Comparison of ENCODE assay signal across 9 mouse cellular contexts in the genomic region with DNA sequence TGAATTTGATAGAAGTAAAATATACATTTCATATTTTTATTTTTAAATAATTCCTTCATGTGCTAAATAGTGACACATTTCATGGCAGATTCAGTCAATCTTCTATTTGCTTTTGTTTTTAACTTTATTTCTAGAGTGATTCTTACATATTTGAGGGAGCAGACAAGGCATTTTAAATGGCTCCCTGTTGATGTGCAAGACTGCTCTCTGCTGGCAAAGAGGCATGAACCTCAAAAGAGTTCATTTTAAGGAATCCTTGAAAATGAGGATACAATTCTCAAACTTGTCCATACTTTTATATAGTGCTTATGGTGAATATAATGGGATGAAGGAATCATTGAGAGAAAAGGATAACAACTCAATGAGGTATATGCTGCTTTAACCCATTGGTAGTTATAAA.
DNase-seq lines count a peak whose midpoint lies in the region; ATAC-seq lines count a peak whose summit lies in the region.
"Had no signal": no experiment of that assay in that cellular context is flagged by ENCODE, and none has a peak within 500 bp of the region (broad histone marks: within the 10 kb centered on the region; RNA-seq: fewer than 3 reads in every experiment).

No protein-coding gene starts in this region.

- intact Hi-C loops in gastrocnemius, postnatal 14 days (cut with DNase I; ENCODE audit: low total_unique reads), result loop anchor here (10.0 kb wide), 2 partner anchors 574 to 884 kb away; partner anchors contain the start of gene Col3a1
- intact Hi-C loops in left cerebral cortex, postnatal 10 days (cut with DNase I), result loop anchor here (2.0 to 10.0 kb wide), 3 partner anchors 189 to 934 kb away; partner anchors contain the start of gene Gulp1
- intact Hi-C loops in left cerebral cortex, postnatal 4 days (cut with DNase I), result loop anchor here (2.0 to 10.0 kb wide), 3 partner anchors 512 to 934 kb away; no protein-coding TSS in a partner anchor

- peak; percentile 6 for DNase-seq in gastrocnemius, postnatal 14 days
- no peak for DNase-seq in gastrocnemius, postnatal 10 days
- peak; percentile 7 to 19 for DNase-seq in left cerebral cortex, postnatal 10 days (ENCODE audit: extremely low spot score in 1 of 2, low spot score in 2 of 2)
- DNase-seq in left cerebral cortex, adult 8-10 months (ENCODE audit: low spot score in 2 of 2), result no peak
- DNase-seq in NIH3T3 (ENCODE audit: low read depth), result peak; percentile 78
- DNase-seq in left cerebral cortex, postnatal 4 days, result peak; percentile 3
- no peak for DNase-seq in urinary bladder, adult 18-20 months (ENCODE audit: low spot score in 2 of 2)

- ATAC-seq in inflammation-experienced regulatory T-cells, adult 6 months, result no peak
- ATAC-seq: forebrain, embryonic 13.5 days had no signal

Comparison
In these comparisons a context has a peak if more than half of its experiments do, and no peak if none do; other contexts are left out.
1. DNase-seq: peak in gastrocnemius, postnatal 14 days (single experiment), left cerebral cortex, postnatal 10 days (2 of 2), NIH3T3 (single experiment) and left cerebral cortex, postnatal 4 days (single experiment); none in gastrocnemius, postnatal 10 days (single experiment), left cerebral cortex, adult 8-10 months (0 of 2) and urinary bladder, adult 18-20 months (0 of 2).